Mouse (Mus musculus): ENCODE data around the gene Gm8229.
"Not testable (repeated sequence)": the region's sequence is repeated elsewhere in the genome, so short reads cannot be mapped to it uniquely, and the experiment has no call there.

DNA sequence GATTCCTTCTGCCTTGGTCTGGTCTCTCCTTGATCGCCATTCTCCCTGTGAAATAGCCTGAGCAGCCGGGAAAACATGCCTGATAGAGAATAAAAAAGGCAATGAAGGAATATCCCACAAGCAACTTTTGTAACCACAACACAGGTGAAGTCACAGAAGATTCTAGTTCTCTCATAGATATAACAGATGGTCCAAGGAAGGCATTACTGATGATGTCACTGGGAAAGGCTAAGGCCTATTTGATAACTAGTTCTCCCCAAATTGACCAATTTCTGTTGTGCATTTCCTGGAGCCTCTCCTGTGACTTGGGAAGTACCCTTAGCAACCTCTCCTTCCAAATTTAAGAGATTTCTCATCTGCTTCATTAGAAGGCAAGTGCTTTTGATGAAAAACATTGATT, 26.7 kb upstream of the Gm8229 start, which contains the start of gene Gm5930:
- not testable (repeated sequence) for TF ChIP-seq CTCF (conservative IDR thresholded peaks at IDR 0.05; ENCODE audit: low read length); POU5F1 (IDR thresholded peaks at IDR 0.05; ENCODE audit: borderline replicate concordance, low read length)
